Mouse (Mus musculus): ENCODE results near the gene Utf1. TPM values are rescaled to one million over a fixed set of nuclear protein-coding genes. Genes with fewer than 3 reads are reported as not detected.

The Utf1 gene
- total RNA-seq, 2 experiments from 2014 or later = not detected

GRCm38 (mm10) chr7:139940476-139941209 lies 2.9 kb upstream of the Utf1 start:
- no peak for DNase-seq

GRCm38 (mm10) chr7:139944291-139945240 lies 977 bp downstream of the Utf1 start:
- peak in 1 of 2 experiments; percentile 6 for DNase-seq

DNA sequence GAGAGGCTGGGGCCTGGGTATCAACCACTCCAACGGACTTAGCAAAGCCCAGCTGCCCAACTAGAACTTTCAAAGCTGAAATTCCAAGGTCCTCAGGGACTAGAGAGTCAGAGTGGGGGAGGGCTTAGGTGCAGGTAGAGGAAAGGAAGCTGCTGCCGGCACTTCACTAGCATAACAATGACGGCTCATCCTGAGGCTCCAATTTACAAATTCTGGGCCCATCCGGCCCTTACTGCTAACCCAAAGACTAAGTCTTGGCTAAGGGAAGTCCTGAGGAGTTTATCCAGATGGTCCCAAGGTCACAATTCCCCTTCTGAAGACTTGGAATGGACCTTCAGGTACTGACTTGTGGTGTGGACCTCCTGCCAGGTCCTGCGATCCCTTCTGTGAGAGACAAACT lies 1.9 kb downstream of the Utf1 start:
- no peak for DNase-seq

DNA sequence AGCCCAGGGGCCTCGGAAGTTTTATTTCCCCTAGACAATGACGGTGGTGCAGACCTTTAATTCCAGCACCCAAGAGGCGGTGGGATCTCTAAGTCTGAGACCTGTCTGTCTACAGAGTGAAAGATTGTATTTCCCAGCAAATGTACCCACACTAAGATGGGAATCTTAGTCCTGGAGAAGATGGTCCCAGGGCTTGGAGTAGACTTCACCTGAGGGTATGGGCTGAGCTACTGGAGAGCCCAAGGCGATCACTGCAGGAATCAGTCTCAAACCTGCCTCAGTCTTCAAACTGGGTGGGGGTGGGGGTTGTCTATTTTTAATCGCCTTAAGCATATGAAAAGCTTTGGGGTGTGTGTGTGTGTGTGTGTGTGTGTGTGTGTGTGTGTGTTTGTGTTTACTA lies 2.4 kb downstream of the Utf1 start:
- DNase-seq = no peak

DNA sequence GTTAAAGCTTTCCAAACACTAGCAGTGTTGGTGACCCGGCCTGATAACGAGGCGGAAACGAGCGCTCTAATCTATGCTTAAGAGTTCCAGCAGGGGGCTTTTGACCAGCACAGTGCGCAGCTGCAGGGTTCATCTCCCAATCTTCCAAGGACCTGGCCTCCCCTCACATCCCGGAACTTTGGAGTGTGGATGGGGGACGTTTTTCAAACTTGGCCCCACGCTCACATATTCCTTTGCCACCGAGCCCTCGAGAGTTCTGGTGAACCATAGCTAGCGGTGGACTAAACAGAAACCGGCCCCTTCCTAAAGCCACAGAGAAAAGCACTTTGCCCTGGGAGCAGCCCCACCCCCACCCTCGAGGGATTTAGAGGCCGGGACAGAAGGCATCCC lies 6.3 kb downstream of the Utf1 start:
- peak; percentile 63 to 71 for DNase-seq

GRCm38 (mm10) chr7:139950283-139950971 lies 6.8 kb downstream of the Utf1 start:
- peak; percentile 74 to 80 for DNase-seq

DNA sequence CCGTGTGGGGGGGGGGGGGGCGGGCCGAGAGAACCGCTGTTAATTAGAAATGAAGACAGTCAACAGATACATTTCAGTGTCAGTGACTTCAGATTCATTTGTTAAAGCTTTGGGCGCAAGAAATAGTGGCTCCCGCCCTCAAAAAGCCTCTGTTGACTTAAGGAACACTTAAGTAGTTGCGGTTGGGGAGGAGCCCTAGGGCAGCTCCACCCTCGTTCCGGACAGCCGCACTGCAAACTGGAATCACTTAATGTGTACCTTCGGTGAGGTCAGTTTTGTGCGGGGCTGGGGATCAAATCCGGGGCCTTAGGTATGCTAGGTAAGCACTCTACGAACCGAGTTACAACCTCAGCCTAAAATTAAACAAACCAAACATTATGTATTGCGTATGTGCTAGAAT lies 7.5 kb downstream of the Utf1 start:
- peak; percentile 32 to 54 for DNase-seq

DNA sequence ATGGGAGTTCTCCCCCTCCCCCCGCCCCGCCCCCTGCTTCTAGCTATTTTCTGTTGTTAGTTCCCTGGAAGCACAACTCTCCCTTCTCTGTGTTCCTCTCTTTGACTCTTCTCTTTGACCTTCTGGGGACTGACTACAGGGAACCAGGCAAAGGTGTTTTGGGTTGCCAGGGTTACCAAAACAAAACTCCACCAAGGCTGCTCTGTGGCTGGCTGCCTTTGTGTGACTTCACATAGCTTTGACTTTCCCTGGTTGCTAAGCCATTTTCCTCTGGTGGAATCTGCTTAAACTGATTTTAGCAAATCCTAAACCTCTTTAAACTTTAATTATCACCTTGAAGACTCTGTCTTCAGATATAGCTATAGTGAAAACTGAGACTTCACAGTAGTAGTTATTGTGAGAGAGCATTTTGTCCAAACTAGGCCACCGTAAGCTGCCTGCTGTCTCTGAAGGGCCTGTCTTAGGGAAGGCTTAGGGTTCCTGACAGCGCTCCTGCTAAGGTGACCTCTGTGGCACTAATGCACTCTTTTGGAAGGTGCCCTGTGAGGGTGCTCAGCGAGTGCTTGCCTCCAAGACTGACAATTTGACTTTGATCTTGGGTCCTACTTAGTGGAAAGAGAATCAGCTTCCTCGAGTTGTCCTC lies 8.5 kb downstream of the Utf1 start:
- DNase-seq = no peak

DNA sequence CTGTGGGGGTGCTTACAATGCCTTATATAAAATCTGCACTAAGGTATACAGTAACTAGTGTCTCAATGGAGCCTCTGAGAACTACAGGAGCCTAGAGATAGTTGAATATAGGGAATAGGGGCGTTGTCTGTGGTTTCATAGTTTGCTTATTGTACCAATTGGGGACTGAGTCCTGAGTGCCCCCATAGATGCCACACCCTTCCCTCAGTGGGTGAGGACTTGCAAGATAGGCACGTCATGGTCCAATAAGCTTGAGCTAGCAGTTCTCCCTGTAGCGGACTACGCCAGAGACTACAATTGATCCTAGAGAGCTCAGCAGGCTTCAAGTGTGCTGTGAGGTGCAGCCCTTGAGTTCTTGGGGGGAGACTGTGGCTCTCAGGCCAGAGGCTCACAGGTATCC lies 11.9 kb downstream of the Utf1 start:
- no peak for DNase-seq

DNA sequence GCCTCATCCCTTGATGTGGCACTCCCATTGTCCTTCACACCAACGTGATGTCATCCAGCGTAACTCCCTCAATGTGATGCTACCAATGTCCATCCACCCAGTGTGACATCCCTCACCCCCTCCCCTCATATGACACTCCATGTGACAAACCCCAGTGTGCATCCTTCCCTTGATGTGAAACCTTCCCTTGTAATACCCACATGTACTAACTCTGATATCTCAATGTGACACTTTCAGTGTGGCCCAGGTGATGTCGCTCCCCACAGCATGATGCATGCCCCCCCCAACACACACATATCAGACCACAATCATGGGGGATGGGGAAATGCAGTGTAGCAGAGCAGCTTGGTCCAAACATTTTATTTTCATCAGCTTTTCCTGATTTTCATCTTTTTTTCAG lies 13.1 kb downstream of the Utf1 start:
- DNase-seq = no peak

DNA sequence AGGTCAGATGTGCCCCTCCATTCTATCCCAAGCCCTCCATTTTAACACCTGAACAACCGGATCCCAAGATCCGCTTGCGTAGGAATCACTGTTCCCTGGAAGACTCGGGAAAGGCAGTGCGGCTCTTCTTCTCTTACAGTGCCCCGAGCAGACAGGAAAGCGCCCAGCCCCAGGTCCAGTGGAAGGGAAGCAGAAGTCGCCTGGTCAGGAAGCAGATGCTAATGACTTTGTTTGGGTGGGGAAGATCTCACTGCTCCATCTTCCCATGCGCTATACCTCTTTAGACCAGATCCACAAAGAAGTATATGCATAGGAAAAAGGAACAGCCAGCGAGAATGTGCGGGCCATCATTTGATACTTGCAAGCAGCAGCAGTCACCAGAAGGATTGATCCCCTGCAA lies 13.8 kb downstream of the Utf1 start:
- DNase-seq = no peak

- no peak for DNase-seq
These were observed 14.4 kb downstream of the Utf1 start for GRCm38 (mm10) chr7:139957958-139958357.

DNA sequence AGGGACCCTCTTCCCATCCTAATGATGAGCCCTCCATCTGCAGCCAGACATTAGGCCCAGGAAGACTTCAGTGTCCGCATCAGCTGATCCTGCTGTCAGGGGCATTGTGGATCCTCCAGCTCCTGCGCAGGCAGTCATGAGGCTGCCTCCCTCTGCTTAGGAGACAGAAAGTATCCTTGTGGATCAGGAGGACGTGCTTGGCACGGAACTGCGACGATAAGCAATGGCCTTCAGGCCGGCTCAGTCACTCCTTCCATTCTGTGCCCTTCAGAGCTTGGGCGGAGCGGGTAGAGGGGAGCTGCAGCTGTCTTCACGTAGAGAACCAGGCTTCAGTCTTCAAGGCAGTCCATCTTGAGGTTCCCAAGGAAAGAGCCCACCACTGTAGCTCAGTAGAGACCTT lies 17.6 kb downstream of the Utf1 start:
- no peak for DNase-seq

DNA sequence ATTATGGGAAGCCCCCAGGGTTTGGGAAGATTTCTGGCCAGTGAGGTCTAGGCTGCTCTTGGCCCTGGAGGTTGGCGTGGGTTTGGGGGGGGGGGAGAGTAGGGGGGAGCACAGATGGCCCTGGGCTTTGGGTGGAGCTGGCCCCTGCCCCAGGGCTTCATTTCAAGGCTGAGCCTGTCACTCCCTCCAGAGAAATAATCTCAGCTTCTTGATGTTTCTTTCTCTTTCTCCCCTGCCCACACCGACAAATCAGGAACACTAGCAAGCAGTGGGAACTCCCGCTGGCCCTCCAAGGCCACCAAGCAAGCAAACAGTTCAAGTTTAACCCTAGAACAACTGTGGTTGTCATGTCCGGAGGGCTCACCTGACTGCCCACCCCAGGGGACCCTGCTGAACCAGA lies 20.2 kb downstream of the Utf1 start:
- no peak for DNase-seq

GRCm38 (mm10) chr7:139967175-139967574 lies 23.6 kb downstream of the Utf1 start:
- DNase-seq = no peak

DNA sequence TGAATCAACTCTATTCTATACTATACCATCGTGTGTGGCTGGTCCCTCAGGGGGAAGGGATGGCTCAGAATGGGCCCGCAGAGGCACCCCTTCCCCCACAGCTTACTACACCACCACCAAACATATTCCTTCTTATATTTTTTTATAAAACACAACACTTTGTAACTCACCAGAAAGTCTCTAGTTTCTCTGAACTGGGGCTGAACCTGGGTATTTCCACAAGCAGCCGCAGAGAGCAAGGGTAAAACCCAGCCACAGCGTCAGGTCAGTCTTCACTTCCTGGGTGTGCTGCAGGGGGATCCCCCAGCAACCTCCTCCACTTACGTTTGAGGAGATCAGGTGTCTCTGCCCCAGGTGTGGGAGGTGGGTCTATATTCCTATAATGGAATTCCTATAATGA lies 24.8 kb downstream of the Utf1 start:
- DNase-seq = no peak

GRCm38 (mm10) chr7:139969348-139970130 lies 25.9 kb downstream of the Utf1 start:
- DNase-seq = peak; percentile 60 to 88

GRCm38 (mm10) chr7:139970216-139970919 lies 26.8 kb downstream of the Utf1 start:
- no peak for DNase-seq

- DNase-seq = no peak
These were observed 27.4 kb downstream of the Utf1 start for GRCm38 (mm10) chr7:139970979-139971378.

- no peak for DNase-seq
These were observed 27.8 kb downstream of the Utf1 start for GRCm38 (mm10) chr7:139971436-139971835.

DNA sequence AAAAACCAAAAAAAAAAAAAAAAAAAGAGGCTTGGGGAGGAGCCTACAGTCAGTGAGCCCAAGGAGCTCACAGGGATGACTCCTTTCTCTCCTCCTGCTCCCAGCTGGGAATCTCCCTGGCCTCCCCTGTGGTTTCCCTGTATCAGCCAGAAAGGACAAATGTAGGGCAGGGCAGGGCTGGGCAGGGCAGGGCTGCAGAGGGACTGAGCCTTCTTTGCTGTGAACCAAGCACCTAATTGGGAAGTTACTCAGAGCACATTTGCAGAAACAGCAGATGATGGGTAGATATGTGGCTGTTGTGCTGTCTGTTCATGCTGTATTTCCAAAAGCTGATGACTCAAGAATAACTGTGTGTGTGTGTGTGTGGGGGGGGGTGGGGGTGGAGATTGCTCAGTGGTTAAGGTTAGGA lies 29.3 kb downstream of the Utf1 start:
- no peak for DNase-seq
